Comparison of ENCODE assay signal across 17 mouse cellular contexts in the genomic region with DNA sequence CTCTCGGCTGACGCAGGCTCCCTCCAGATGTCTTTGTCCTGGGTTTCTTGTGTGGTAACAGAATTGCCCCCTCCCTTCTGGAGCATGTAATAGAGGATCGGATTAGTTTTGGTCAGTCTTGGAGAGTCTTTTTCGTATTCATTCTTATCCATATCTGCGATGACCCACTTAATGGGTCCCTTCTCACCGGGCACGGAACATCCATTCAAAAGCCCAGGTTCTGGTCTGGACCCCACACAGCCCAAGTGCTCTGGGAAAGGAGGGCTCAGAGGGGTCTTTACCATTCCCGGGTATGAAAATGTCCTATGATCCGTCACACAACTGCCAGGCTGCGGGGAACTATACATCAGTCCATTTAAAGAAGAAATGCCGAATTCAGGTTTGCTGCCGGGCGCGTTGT.
"Had no signal": no experiment of that assay in that cellular context is flagged by ENCODE, and none has a peak within 500 bp of the region (broad histone marks: within the 10 kb centered on the region; RNA-seq: fewer than 3 reads in every experiment).

No protein-coding gene starts in this region.

- H3K27ac ChIP-seq: neural tube, embryonic 12.5 days; neural tube, embryonic 13.5 days; neural tube, embryonic 15.5 days; stomach, embryonic 15.5 days; stomach, postnatal 0 days had no signal

- DNase-seq: retina, postnatal 1 day; right cerebral cortex, adult 18-20 months; right cerebral cortex, postnatal 14 days; right cerebral cortex, postnatal 25 days; right cerebral cortex, postnatal 4 days; spleen, adult 18-20 months; thymus, adult 18-20 months; thymus, adult 2 months; thymus, postnatal 14 days; thymus, postnatal 25 days; thymus, postnatal 36 days; thymus, postnatal 4 days had no signal

- H3K4me1 ChIP-seq: neural tube, embryonic 12.5 days; neural tube, embryonic 13.5 days; neural tube, embryonic 15.5 days; stomach, embryonic 15.5 days had no signal

- H3K9ac ChIP-seq: neural tube, embryonic 12.5 days; neural tube, embryonic 13.5 days; neural tube, embryonic 15.5 days; stomach, embryonic 15.5 days had no signal

- H3K4me2 ChIP-seq: neural tube, embryonic 12.5 days; neural tube, embryonic 13.5 days; neural tube, embryonic 15.5 days; stomach, embryonic 15.5 days had no signal

- H3K4me3 ChIP-seq: neural tube, embryonic 12.5 days; neural tube, embryonic 13.5 days; neural tube, embryonic 15.5 days; stomach, embryonic 15.5 days had no signal

- H3K9me3 ChIP-seq: neural tube, embryonic 12.5 days; neural tube, embryonic 13.5 days; neural tube, embryonic 15.5 days; stomach, embryonic 15.5 days had no signal

- H3K27me3 ChIP-seq: neural tube, embryonic 12.5 days; neural tube, embryonic 13.5 days; neural tube, embryonic 15.5 days; stomach, embryonic 15.5 days had no signal
